Mouse (Mus musculus) lung, postnatal 0 days (tissue): ENCODE measurements around the gene D10Jhu81e. TPM values are rescaled to one million over a fixed set of nuclear protein-coding genes. Genes with fewer than 3 reads are reported as not detected.
"Not testable (repeated sequence)": the region's sequence is repeated elsewhere in the genome, so short reads cannot be mapped to it uniquely, and the experiment has no call there.

Experiments used
- ATAC-seq: fragments of 200-750 bp; cut with Nextera tagmentation; 2 replicates; pipeline ENCODE4 v1.8.0; 2017; ENCODE audit warnings: moderate library complexity
- DNase-seq: peaks from one replicate; pipeline ENCODE4 v3.0.0-alpha.2; 2016; ENCODE audit warnings: low spot score
- H3K27ac ChIP-seq: fragments of 300-500 bp; sonication (generic); 2 replicates; pipeline ENCODE4 v1.5.1; 2014; ENCODE audit warnings: antibody characterized with exemption, mild to moderate bottlenecking, low read length, mixed read lengths
- H3K27me3 ChIP-seq: fragments of 300-500 bp; sonication (generic); replicated peaks from 2 replicates; pipeline ENCODE4 v1.6.1; 2014; ENCODE audit warnings: low read length, mixed read lengths; ENCODE audit not compliant: insufficient read depth
- H3K36me3 ChIP-seq: fragments of 300-500 bp; sonication (generic); 2 replicates; pipeline ENCODE4 v1.6.1; 2014; ENCODE audit warnings: low read length, mixed read lengths; ENCODE audit not compliant: insufficient read depth
- H3K4me1 ChIP-seq: fragments of 300-500 bp; sonication (generic); 2 replicates; pipeline ENCODE4 v1.6.1; 2014; ENCODE audit warnings: antibody characterized with exemption, low read depth, low read length, mixed read lengths; ENCODE audit not compliant: insufficient read depth
- H3K4me2 ChIP-seq: fragments of 300-500 bp; sonication (generic); replicated peaks from 2 replicates; pipeline ENCODE4 v1.6.1; 2014; ENCODE audit warnings: low read depth, mild to moderate bottlenecking, low read length, moderate library complexity, mixed read lengths
- H3K4me3 ChIP-seq: fragments of 300-500 bp; sonication (generic); 2 replicates; pipeline ENCODE4 v1.5.1; 2014; ENCODE audit warnings: low read depth, low read length
- H3K9ac ChIP-seq: fragments of 300-500 bp; sonication (generic); replicated peaks from 2 replicates; pipeline ENCODE4 v1.6.1; 2014; ENCODE audit warnings: low read depth, mild to moderate bottlenecking
- H3K9me3 ChIP-seq: fragments of 300-500 bp; sonication (generic); 2 replicates; pipeline ENCODE4 v1.6.1; 2016; ENCODE audit warnings: low read length, mixed read lengths
- CTCF ChIP-seq: IDR thresholded peaks from 2 replicates; pipeline ENCODE4 v1.5.1; 2016; ENCODE audit warnings: antibody characterized with exemption, mild to moderate bottlenecking
- EP300 ChIP-seq: IDR thresholded peaks from 2 replicates; pipeline ENCODE4 v1.6.1; 2016; ENCODE audit warnings: antibody characterized with exemption, mild to moderate bottlenecking, control low read depth
- WGBS: fragments of 180-500 bp; shearing (Covaris S2); extraction: QIAGEN DNeasy Blood & Tissue Kit; methylation state at CpG from one replicate; pipeline ENCODE4 v1.1.7; 2014; 5-methylcytosine and 5-hydroxymethylcytosine counted together
- polyA plus RNA-seq: library from polyadenylated mRNA; unstranded; fragments of >200 nt; fragmentation: Nextera tagmentation; extraction: Ambion mirVana; gene quantifications from 2 replicates; pipeline ENCODE4 v1.2.1, GENCODE M21; 2015

D10Jhu81e gene
- polyA plus RNA-seq, 1 experiment from 2014 or later = 24.8 TPM

DNA sequence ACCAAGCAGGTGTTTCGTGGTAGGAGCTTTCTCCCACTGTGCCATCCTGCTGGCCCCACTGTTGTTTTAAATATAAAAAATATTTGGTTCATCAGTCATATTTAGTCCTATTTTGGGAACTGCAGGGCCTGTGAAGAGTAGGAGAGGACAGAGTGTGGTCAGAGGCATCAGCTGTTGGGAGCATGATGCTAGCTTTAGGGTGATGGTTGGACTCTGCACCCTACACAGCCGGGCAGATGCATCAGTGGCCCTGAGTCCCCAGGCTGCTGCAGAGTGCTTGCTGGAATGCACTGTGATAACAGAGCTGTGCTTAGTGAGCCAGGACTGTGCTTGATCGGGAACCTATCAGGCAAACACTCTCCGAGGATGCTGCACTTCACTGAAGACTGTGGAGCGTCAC lies 23.4 kb upstream of the D10Jhu81e start:
- Histone ChIP-seq H3K27ac (no peak overlapping the region), H3K4me3 (no peak overlapping the region), H3K36me3 (peaks cover 59% of the 10 kb centered on the region), H3K4me1 (no peaks in the 10 kb centered on the region), H3K9me3 (no peaks in the 10 kb centered on the region), H3K4me2 (no peak overlapping the region), H3K27me3 (no peaks in the 10 kb centered on the region), H3K9ac (no peak overlapping the region)
- TF ChIP-seq EP300 = no peak
- TF ChIP-seq CTCF = no peak
- DNase-seq (no peak), ATAC-seq (no peak)
- WGBS = 90% methylated on average over 5 of the region's 5 CpGs

DNA sequence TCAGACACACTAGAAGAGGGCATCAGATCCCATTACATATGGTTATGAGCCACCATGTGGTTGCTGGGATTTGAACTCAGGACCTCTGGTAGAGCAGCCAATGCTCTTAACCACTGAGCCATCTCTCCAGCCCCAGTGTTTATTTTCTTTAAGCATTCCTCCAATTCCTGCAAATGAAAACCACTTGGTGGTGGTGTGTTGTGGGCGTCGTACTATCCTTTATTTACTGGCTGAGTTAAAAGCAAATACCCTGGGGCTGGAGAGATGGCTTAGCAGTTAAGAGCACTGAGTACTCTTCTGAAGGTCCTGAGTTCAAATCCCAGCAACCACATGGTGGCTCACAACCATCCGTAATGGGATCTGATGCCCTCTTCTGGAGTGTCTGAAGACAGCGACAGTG lies 16.5 kb upstream of the D10Jhu81e start:
- H3K9me3 ChIP-seq, ATAC-seq: not testable (repeated sequence)
- H3K36me3 ChIP-seq = peaks cover 12% of the 10 kb centered on the region

DNA sequence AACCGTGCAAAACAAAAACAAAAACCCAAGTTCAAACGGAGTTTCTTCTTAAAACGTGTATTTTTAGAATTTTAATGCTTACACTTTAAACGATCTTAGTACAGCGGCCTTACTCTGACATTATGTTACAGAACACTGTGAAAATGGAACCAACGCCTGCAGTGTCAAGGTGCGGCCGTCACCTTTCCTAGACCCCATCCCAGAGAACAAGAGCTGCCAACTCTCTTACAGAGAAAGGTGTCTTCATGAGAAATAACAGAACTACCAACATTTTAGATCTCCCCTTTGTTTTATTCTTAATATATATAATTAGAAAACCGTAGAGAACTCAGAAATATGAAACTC lies 15.8 kb upstream of the D10Jhu81e start:
- Histone ChIP-seq H3K27me3 (no peaks in the 10 kb centered on the region), H3K9me3 (no peaks in the 10 kb centered on the region), H3K9ac (no peak overlapping the region; the same call in 1 of the 2 replicates), H3K4me2 (peak overlapping the region; percentile 90), H3K4me3 (peak overlapping the region; percentile 61), H3K27ac (peak overlapping the region; percentile 55; the same call in 1 of the 2 replicates), H3K36me3 (peaks cover 6% of the 10 kb centered on the region), H3K4me1 (peaks cover 5% of the 10 kb centered on the region)
- DNase-seq = no peak
- TF ChIP-seq EP300 = no peak
- whole genome bisulfite sequencing = 10% methylated on average over 9 of the region's 9 CpGs
- ATAC-seq = peak; percentile 23; the same call in 1 of the 2 replicates

More for the DNA sequence above, 16.5 kb upstream of the D10Jhu81e start:
- not testable (repeated sequence) for H3K4me1 ChIP-seq, H3K27ac ChIP-seq, H3K27me3 ChIP-seq, H3K4me2 ChIP-seq, H3K4me3 ChIP-seq, DNase-seq, H3K9ac ChIP-seq
- WGBS = 72% methylated on average over 4 of the region's 4 CpGs

DNA sequence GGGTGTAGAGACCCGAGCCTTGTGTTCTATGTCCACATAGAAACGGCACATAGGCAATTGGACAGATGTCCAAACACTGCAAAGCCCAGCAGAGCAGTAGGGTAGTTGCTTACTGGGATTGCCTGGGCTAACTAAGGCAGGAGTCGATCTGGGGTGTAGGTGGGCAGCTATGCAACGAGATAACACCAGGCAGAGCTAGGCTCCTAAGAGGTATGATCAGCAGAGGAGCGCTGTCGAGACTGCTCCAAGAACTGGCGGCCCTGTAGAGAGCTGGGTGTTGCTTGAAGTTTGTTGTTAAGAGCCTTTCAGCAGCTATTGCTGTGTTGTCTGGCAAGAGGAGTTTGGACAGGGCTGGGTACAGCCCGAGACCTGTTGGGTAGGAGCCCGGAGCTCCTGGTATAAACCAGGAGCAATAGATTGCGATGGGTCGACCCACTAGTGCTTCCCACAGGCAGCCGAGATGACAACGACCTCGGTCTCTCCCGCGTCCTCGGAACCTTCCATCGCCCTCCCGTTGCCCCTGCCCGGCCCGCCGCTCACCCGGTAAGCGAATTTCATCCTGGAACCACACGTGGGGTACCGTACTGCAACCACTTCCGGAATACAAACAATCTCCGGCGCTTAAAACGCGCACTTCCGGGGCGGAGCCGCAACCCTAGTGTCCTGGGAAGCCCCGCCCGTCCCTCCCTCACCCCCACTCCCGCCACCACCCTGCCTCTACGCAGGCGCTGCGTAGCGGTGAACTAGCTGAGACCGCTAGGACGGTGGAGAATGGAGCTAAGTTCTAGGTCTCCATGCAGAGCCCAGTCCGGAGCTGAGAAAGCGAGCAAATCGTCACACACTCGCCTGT lies 15.2 kb upstream of the D10Jhu81e start, which contains the start of gene Pwp2:
Pwp2 (minus strand) TSS at position 619 of the 850 bp plus-strand sequence.
- Histone ChIP-seq H3K9ac (peak within 1 kb of the TSS; percentile 55), H3K4me3 (peak within 1 kb of the TSS; percentile 61), H3K4me1 (peaks cover 5% of the 10 kb centered on the region), H3K4me2 (peak within 1 kb of the TSS; percentile 90), H3K27ac (peak within 1 kb of the TSS; percentile 55), H3K9me3 (no peaks in the 10 kb centered on the region), H3K36me3 (peaks cover 6% of the 10 kb centered on the region), H3K27me3 (no peaks in the 10 kb centered on the region)
- TF ChIP-seq CTCF (peak; percentile 21; the same call in 1 of the 2 replicates), EP300 (no peak)
- ATAC-seq = peak; percentile 98
- 2% methylated on average over 47 of the region's 47 CpGs for WGBS
- peak; percentile 97 for DNase-seq

DNA sequence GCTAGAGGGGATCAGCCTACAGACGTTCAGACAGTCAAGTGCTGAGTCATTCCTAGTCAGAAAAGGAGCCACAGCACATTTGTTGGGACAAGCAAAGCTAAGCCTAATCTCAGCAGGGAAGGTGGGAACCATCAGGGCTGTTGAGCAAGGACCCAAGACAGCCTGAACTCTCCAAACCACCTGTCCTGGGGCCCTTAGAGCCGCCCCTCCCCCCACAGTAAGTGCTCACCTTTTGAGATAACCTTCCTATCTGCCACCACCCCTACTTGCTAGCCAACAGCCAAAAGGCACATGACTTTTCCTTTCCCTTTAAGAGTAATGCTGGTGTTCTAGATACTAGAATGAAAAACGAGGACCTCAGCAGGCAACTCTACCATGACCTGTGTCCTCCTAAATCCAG lies 14.0 kb upstream of the D10Jhu81e start:
- 74% methylated on average over 3 of the region's 3 CpGs for WGBS
- no peaks in the 10 kb centered on the region for H3K9me3 ChIP-seq
- H3K27me3 ChIP-seq = no peaks in the 10 kb centered on the region
- H3K36me3 ChIP-seq = peaks cover 18% of the 10 kb centered on the region
- DNase-seq (no peak), ATAC-seq (no peak)
- no peak overlapping the region for H3K27ac ChIP-seq
- TF ChIP-seq EP300 (no peak), CTCF (no peak)
- no peak overlapping the region for H3K9ac ChIP-seq
- no peak overlapping the region for H3K4me3 ChIP-seq
- peaks cover 5% of the 10 kb centered on the region for H3K4me1 ChIP-seq
- no peak overlapping the region for H3K4me2 ChIP-seq

DNA sequence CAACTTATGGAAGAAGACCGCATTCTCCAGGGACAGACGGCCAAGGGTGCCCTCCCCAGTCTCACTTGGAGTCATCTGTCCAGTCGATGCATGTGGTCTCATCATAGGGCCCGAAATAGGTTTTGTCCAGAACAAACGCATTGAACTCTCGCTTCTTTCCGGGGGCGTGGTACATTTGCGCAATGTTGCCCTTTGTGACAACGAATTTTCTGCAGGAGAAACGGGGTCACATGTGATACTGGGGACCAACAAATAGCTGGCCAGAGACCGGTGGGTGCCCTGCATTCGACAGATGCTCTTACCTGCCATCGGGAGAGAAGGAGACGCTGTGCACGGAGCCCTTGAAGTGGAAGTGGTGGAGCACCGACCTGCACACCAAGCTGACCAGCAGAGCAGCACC lies 12.7 kb upstream of the D10Jhu81e start:
- ATAC-seq (no peak), DNase-seq (no peak)
- Histone ChIP-seq H3K27me3 (no peaks in the 10 kb centered on the region), H3K36me3 (peaks cover 27% of the 10 kb centered on the region; the same call in 1 of the 2 replicates), H3K27ac (no peak overlapping the region), H3K4me1 (peaks cover 5% of the 10 kb centered on the region), H3K9ac (no peak overlapping the region), H3K9me3 (no peaks in the 10 kb centered on the region), H3K4me3 (no peak overlapping the region), H3K4me2 (no peak overlapping the region)
- no peak for TF ChIP-seq EP300
- TF ChIP-seq CTCF = no peak
- WGBS = 91% methylated on average over 17 of the region's 17 CpGs
